Mouse (Mus musculus): ENCODE data around the gene Prkce. TPM values are rescaled to one million over a fixed set of nuclear protein-coding genes. Genes with fewer than 3 reads are reported as not detected.

The Prkce gene
- total RNA-seq, 1 experiment from 2014 or later, result 32.1 TPM

DNA sequence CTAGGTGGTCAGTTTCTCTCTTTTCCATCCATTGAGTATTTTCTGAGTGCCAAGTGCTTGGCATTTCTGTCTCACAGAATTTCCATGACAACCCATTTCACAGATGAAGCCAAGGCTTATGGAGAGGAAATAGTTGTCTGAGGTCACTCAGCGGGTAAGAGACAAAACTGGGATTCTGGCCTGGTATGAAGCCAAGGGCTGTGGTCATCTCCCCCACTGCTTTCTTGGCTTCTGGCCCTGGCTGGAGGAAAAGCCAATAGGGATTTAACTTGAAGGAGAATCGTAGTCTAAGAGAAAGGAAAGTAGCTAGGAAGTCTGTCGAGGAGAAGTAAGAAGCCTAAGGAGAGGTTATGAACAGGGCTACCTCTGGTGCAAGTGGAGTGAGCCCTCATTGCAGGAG is 182.7 kb downstream of the Prkce start:
- no peak for ATAC-seq (ENCODE audit: extremely low read depth, insufficient number of reproducible peaks, low FRiP score, poor library complexity, severe bottlenecking)

DNA sequence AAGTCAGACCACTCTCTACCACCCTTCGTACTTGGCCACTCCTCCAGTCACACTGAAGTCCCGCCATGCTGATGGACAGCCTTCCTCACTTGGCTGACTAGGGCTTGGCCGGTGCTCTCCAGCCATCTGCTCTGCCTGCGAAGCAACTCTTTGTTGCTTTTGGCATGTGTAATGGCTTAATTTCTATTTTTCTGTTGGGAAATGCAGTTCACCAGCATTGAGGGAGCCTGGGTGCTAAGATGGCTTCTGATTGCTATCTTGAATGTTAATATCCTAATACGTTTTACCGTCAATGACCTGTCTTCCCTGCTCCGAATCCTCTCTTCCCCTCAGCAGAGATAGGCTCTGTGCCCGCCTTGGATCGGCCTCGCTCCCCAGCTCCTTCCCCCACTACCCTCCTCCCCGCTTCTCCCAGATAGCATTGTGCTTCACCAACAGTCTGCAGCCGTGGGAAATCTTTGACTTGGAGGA is 183.2 kb downstream of the Prkce start:
- no peak for ATAC-seq (ENCODE audit: extremely low read depth, insufficient number of reproducible peaks, low FRiP score, poor library complexity, severe bottlenecking)

DNA sequence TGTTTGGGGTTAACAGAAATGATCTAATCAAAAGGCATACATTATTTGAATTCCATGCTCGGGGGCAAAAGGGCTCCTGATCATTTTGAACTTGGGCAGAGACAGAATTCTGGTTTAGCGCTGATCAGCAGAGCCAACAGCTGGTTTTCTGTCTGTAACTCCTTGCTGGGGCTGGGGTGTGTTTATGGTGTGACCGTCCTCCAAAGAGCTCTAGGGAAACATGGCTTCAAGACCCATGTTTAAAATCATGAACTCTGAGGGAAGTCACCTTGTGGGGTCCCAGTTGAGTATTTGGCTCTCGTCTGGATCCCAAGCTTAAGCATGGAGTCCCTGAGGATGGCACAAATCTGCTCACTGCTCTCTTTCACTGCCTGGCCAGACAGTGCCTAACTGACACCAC is 183.7 kb downstream of the Prkce start:
- no peak for ATAC-seq (ENCODE audit: extremely low read depth, insufficient number of reproducible peaks, low FRiP score, poor library complexity, severe bottlenecking)

DNA sequence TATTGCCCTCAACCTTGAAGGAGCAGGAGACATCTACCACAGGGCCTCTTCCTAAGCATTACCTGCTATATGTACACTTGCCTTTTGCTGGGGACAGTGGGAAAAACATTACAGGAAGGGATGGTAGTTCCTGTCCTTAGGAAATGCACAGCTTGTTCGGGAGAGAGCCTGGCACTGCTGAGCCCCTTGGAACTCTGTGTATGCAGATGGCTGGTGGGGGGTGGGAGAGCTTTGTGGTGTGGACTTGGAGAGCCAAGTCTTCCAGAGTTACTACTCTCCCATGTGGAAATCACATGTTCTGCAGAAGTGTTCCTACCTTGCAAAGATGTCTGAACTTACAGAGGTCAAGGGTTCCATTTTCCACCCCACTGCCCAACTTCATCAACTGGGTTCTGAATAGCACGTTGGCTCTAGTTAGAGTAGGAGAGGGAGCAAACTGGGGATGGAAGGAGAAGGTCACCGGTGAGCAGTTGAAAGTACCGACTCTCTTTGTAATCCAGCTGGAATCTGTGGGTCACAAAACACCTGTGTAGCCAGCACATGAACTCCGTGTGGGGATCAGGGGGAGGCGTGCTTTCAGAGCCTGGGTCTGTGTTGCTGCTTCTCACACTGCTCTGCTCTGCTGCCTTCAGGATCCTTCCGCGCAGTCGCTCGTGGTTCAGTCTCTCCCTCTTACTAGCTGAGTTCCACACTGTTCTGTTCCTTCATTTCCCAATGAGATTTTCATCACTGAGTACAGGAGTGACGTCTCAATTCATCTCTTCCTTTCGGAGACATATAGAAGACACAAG is 184.9 kb downstream of the Prkce start:
- no peak for ATAC-seq (ENCODE audit: extremely low read depth, insufficient number of reproducible peaks, low FRiP score, poor library complexity, severe bottlenecking)

DNA sequence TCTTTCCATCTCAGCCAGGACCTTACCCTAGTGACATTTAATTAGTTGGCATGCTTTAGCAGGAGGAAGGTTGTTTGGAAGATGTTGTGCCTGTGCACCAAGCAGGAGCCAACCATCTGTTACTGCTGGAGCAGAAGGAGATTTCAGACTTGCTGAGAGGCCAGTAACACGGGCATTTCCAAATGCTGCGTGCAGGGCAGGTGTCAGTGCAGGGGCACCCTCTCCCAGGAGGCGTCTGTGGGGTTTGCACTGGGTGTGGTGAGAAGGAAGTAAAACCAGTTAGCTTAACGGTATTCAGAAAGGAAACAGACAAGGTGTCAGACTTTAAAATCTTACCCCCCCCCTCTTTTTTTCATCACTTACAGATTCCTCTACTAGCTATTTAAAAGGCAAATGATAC is 186.1 kb downstream of the Prkce start:
- ATAC-seq (ENCODE audit: extremely low read depth, insufficient number of reproducible peaks, low FRiP score, poor library complexity, severe bottlenecking), result peak; percentile 78

DNA sequence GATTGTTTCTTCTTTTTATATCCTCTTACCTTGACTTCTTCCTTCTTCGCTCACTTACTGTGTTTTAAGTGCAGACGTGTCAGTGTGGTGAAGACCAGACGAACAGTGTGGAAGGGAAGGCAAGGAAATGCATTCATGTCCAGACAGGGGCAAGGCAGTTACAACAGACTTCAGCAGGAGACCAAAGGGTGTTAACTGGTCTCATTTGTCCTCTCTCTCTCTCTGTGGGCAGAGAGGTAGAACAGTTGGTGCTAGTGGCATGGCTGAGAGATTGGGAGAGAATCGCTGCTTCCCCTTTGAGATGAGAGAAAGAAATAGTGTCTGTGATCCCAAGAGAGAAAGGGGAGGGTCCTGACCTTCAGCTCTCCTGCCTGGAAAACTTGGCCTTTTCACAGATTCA is 186.5 kb downstream of the Prkce start:
- peak; percentile 18; the same call in 1 of the 2 replicates for ATAC-seq (ENCODE audit: extremely low read depth, insufficient number of reproducible peaks, low FRiP score, poor library complexity, severe bottlenecking)

DNA sequence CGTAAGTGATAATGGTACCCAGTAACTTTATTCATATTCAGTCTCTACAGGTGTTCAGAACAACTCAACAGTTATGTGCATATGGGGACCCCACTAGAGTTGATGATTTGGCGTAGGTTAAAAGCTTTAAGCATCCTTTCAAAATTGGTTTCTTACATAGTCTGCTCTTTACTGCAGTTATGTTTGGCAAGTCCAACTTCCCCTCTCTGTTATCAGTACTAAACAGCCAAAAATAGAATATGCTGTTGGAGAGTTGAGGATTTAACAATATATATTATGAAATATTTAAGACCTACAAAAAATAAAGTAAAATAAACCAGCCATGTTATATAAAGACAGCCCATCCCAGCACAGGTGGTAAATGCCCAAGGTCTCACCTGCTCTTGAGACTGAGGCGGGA is 187.3 kb downstream of the Prkce start:
- no peak for ATAC-seq (ENCODE audit: extremely low read depth, insufficient number of reproducible peaks, low FRiP score, poor library complexity, severe bottlenecking)

DNA sequence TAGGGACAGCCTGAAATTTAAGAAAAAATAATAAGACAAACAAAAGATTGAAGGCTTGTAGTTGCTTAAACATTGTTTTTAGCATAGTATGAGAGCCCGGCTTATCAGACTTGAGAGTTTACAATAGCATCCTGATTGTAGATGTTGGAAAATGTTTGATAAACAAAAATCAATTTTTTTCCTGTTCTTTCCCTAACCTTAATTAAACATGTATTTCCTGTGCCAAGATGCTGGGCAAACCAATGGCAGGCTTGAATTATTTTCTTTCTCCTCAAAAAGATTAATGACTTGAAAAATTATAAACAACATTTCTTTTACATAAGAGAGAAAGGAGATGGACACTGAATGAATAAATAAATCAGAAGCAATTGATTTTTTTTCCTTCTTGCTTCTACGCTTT is 187.7 kb downstream of the Prkce start:
- no peak for ATAC-seq (ENCODE audit: extremely low read depth, insufficient number of reproducible peaks, low FRiP score, poor library complexity, severe bottlenecking)

DNA sequence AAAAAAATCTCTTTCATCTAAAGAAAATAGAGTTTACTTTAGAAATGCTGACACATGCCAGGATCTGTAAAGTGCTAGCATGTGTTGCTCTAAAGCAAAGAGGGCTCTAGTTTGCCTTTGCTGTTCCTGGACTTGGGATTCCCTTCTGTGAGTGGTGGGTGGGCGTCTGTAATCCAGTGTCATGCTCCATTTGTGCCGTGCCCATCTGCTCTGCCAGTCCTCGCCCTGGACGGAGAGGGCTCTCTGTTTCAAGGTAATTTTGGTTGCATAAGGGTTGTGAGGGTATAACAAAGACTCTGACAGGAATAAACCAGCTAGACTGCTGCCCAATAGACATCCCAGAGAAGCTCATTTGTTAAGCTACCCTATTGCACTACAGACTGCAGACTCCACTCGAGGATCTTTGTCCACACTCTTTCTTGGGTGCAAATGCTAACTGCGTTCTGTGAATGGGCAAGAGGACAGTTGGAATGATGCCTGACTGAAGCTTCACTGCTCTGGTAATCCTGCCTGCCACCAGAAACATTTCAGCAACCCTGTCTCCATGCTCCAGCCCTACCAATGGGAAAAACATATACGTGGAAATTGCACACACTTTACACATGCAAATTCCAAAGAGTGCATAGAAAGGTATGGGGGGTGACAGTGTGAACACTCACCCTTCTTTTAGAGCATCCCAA is 188.3 kb downstream of the Prkce start:
- ATAC-seq (ENCODE audit: extremely low read depth, insufficient number of reproducible peaks, low FRiP score, poor library complexity, severe bottlenecking), result no peak

DNA sequence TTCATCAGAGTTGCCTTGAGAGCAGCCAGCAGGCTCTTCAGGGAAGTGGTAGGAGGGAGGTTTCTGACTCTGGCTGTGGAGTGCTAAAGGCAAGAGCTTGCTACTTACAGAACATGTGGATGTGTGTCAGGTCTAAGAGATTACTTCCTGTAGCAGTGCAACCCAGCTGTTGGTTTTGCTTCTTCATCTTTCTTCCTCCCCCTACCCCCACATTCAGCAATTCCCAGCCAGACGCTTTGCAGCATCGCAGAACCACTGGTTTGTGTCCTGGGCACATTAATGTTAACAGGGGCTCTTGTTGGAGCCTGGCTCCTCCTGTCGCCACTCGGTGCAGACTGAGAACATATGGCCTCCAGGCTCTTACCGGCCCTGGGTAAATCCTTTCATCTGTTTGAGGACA is 190.8 kb downstream of the Prkce start:
- ATAC-seq (ENCODE audit: extremely low read depth, insufficient number of reproducible peaks, low FRiP score, poor library complexity, severe bottlenecking), result no peak

DNA sequence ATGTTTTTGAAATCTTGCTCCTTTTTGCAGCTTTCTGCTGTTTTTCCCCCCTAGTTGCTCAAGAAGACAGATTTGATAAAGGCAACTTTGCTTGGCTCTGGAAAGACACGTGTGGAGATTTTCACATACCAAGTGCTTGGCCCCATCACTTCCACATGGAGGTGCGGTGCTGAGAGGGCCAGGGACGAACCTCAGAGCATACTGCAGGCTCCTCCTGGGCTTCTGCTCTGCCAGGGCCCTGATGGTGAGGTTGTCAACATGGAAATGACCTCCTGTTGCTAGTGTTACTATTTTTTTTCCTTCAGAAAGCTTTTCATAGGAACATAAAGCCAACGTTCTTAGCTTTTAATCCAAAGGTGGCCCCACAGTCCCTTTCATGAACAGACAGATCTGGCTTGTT is 191.3 kb downstream of the Prkce start:
- no peak for ATAC-seq (ENCODE audit: extremely low read depth, insufficient number of reproducible peaks, low FRiP score, poor library complexity, severe bottlenecking)

DNA sequence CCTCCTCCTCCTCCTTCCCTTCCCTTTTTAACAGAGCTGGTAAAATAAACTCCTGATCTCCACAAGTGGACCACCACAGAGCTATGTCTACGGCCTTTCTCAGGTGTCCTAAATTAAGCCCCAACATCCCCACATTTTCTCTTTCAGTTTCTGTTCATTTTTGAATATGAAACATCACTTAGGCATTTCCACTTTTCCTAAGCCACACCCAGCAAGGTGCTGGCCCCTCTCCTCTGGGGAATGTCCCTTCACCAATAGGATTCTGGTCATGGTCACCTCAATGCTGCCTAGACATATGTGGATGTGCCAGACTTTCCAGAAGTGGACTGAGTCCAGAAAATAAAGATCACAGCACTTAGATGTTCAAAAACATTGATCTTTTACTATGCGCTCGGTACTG is 193.3 kb downstream of the Prkce start:
- no peak for ATAC-seq (ENCODE audit: extremely low read depth, insufficient number of reproducible peaks, low FRiP score, poor library complexity, severe bottlenecking)

DNA sequence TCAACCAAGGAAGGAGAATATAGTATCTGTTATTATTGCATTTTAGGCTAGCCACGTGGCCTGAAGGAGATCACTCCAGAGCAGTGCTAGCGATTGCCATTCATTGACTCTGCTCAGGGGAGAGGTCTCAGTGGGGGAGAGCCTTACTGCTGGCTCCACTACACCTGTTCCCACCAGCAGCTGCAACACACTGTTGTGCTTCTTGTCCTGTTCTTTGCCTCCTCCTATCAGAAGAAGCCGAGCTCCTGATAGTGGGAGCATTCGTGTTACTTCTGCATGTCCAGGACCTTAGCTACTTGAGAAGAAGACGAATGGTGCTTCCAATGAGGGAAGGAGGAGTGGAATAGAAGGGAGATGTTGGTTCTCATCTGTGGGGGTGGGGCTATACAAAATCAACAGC is 195.8 kb downstream of the Prkce start:
- ATAC-seq (ENCODE audit: extremely low read depth, insufficient number of reproducible peaks, low FRiP score, poor library complexity, severe bottlenecking), result no peak

DNA sequence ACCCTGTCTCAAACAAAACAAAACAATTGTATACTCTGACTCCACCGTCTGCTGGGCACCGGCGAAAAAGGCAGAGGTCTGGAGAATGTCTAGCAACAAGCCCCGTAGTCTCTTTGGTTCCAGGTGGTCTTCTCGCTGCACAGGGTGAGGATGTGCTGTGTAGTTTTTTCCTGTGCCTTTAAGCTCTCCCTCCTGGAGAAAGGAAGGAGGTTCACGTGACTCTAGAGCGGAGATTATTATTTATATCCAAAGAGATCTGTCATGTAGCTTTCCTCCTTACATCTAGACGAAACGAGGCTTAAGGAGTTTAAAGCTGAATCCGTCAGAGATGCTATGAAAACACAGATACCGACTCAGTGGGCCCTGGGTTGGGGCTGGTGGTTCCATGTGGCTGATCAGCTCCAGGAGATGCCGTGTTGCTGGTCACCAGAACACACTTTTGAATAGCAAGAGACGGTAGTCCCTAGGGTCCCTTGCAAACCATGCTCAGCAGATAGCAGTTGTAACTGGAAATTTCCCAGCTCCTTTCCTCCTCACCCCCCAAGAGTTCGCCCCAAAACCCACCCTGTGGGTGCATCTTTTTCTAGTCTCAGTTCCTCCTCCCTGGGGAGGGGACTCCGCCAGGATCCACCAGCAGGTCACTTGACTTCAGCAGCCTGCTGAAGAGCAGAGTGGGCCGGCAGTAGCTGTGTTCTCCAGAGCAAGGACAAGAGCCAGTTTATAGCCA is 196.9 kb downstream of the Prkce start:
- ATAC-seq (ENCODE audit: extremely low read depth, insufficient number of reproducible peaks, low FRiP score, poor library complexity, severe bottlenecking), result no peak

DNA sequence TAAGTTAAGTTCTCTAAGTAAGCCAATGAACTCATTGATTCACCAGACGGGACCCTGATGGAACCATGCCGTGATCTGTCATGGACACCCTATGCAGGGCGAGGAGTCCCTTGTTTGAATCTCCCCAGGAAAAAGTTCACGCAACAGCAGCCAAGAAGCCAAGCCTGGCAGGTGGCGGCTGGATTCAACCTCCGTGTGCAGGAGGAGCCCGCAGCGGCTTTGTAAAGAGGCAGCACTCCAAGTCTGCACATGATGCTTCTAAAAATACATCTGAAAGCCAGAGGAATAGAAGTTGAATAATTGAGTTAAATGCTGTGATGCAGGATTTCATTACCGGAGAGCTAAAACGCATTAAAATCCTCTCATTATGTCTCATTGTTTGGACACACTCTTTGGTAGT is 199.3 kb downstream of the Prkce start:
- ATAC-seq (ENCODE audit: extremely low read depth, insufficient number of reproducible peaks, low FRiP score, poor library complexity, severe bottlenecking), result no peak

DNA sequence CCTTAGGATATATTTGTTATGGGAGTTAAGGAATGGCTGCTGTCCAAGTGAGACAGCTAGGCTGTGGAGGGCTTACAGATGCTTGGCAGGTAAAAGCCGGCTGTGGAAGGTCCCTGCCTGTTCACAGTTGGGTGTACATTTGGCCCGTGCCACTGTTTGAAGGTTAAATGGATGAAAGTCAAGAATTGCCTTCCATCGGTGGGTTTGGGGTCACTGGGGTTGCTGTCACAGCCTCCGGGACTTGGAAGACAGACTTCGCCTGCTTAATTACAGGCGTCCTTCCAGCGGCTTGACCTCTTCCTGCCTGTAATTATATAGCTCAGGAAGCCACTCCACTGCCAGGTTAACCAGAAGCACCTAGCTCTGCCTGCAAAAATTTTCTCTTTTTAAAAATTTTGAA is 200.1 kb downstream of the Prkce start:
- no peak for ATAC-seq (ENCODE audit: extremely low read depth, insufficient number of reproducible peaks, low FRiP score, poor library complexity, severe bottlenecking)

DNA sequence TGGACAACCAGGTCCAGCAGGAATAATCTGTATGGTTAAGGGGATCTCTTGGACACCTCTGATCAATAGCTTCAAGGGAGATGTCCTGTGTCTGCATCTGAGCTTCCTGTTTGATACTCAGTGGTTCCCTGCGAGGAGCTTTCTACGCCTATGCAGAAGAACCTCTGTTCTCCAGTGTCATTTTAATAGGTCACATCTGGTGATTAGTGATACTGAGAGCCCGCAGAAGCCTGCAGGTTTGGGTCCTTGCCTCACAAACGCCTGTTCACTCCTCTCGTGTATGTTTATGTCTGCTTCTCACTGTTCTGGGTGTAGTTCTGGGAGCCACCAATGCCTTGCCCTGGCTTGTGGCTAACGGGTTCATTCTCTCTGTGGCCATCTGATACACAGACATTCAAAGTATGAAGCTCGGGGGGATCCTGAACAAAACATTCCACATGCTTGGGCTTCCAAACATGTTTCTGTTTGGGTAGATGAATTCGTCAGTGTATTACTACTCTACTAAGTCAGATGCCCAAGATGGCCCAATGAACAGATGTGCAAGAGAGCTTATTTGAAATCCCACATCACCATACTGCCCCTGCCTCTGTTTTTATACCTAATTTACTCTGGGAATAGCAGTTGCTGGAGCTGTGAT is 202.6 kb downstream of the Prkce start:
- no peak for ATAC-seq (ENCODE audit: extremely low read depth, insufficient number of reproducible peaks, low FRiP score, poor library complexity, severe bottlenecking)

DNA sequence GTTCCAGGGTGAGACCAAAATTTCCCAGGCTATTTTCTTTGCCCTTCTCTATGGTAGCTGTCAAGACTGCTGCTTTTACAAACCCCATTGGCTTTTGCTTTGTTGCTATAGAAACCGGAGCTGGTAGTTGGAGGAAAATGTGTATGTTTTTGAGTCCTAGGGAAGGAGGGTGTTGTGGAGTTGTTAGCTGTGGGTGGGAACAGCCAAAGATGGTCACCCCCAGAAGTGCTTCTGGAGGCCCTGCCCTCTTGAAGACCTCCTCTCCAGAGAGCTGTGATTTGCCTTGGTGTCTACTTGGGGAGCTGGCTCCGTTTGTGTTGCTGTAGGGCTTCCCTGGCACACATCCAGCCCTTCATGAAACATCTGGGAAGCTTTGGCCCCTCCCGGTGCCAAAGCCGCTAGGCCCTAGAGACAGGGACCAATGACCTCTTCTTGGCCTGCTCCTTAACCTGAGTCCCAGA is 203.5 kb downstream of the Prkce start:
- ATAC-seq (ENCODE audit: extremely low read depth, insufficient number of reproducible peaks, low FRiP score, poor library complexity, severe bottlenecking), result no peak

DNA sequence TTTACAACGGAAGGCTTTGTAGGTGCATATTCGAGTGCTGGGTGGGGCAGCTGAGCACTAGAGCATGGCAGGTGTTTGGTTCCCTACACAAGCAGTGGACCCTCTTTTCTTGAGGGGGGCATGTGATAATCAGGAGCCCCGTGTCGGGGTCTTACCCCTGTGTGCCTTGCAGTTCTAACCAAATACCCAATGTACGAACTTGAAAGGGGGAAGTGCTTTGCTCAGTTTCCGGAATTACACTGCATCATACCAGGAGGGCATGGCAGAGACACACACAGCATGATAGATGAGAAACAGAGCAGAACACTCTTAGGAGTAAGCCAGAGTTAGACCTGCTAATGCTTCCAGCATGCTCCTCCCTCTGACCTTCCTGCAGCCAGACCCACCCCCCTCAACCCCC is 208.8 kb downstream of the Prkce start:
- ATAC-seq (ENCODE audit: extremely low read depth, insufficient number of reproducible peaks, low FRiP score, poor library complexity, severe bottlenecking), result peak; percentile 31; the same call in 1 of the 2 replicates
